10 mouse cellular contexts compared by ENCODE assay signal in the genomic region with DNA sequence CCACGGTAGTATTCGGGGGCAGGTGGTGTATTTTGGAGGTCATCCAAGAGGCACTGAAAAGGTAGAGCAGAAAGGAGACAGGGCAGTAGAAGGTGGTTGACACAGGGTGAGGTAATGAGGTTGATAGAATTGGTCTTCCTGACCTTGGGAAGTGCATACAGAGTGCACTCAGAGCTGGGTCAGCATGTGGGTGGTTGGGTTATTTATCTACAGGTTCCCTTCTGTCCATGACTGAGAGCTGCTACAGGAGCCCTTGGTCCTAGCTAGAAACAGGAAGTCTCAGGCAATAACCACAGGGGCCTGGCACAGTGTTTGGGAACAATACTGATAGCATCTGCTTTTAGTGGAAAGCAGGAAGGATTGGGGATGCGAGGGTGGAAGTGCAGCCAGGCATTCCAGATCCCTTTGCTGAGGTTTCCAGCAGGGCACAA. TPM values are rescaled to one million over a fixed set of nuclear protein-coding genes. Genes with fewer than 3 reads are reported as not detected.
DNase-seq lines count a peak whose midpoint lies in the region; ATAC-seq and TF ChIP-seq lines count a peak whose summit lies in the region.
"Had no signal": no experiment of that assay in that cellular context is flagged by ENCODE, and none has a peak within 500 bp of the region (broad histone marks: within the 10 kb centered on the region; RNA-seq: fewer than 3 reads in every experiment).

No protein-coding gene starts in this region.

- no peak for TF ChIP-seq EP300 in heart, adult 2 months (IDR thresholded peaks at IDR 0.05; ENCODE audit: insufficient read depth, low read depth, low read length)

- no peaks in the 10 kb centered on the region for H3K9me3 ChIP-seq in heart, embryonic 14.5 days (ENCODE audit: control insufficient read depth, low read length)
- H3K9me3 ChIP-seq: limb, embryonic 15.5 days had no signal

- intact Hi-C loops in heart, adult 2 months (cut with DNase I) = no loop called here

- no peaks in the 10 kb centered on the region for H3K27me3 ChIP-seq in heart, embryonic 14.5 days (ENCODE audit: control insufficient read depth, insufficient read depth, low read length)
- H3K27me3 ChIP-seq in heart, adult 2 months (ENCODE audit: control insufficient read depth, insufficient read depth, low read length) = no peaks in the 10 kb centered on the region
- no peaks in the 10 kb centered on the region for H3K27me3 ChIP-seq in kidney, adult 2 months (replicated peaks; ENCODE audit: control insufficient read depth, insufficient read depth, low read length)
- H3K27me3 ChIP-seq: limb, embryonic 15.5 days had no signal

- peak overlapping the region; percentile 62 to 64 for H3K27ac ChIP-seq in heart, embryonic 14.5 days (replicated peaks in 1 of 2; ENCODE audit: control insufficient read depth in 1 of 2, insufficient read depth in 1 of 2, low read depth in 2 of 2, low read length in 2 of 2)
- H3K27ac ChIP-seq in heart, adult 2 months = no peak overlapping the region
- H3K27ac ChIP-seq in kidney, adult 2 months (ENCODE audit: insufficient read depth, low read depth, low read length) = no peak overlapping the region
- H3K27ac ChIP-seq: limb, embryonic 15.5 days had no signal

- no peak overlapping the region for H3K4me3 ChIP-seq in heart, embryonic 14.5 days (ENCODE audit: control insufficient read depth in 1 of 2, insufficient read depth in 1 of 2, low read depth in 1 of 2, low read length in 2 of 2)
- H3K4me3 ChIP-seq in heart, adult 2 months = no peak overlapping the region
- H3K4me3 ChIP-seq in kidney, adult 2 months (ENCODE audit: insufficient read depth, low read depth, low read length) = no peak overlapping the region
- H3K4me3 ChIP-seq: limb, embryonic 15.5 days had no signal

- H3K79me2 ChIP-seq in heart, adult 2 months (replicated peaks; ENCODE audit: control insufficient read depth, insufficient read depth, low read length) = no peaks in the 10 kb centered on the region

- H3K36me3 ChIP-seq in heart, embryonic 14.5 days (ENCODE audit: control insufficient read depth, insufficient read depth, low read length) = no peaks in the 10 kb centered on the region
- no peaks in the 10 kb centered on the region for H3K36me3 ChIP-seq in heart, adult 2 months (ENCODE audit: control insufficient read depth, insufficient read depth, low read length)
- H3K36me3 ChIP-seq in kidney, adult 2 months (ENCODE audit: control insufficient read depth, insufficient read depth, low read length) = no peaks in the 10 kb centered on the region
- H3K36me3 ChIP-seq: limb, embryonic 15.5 days had no signal

- WGBS in heart, embryonic 14.5 days = 24% methylated on average over 3 of the region's 3 CpGs
- WGBS in heart, adult 2 months = 21% methylated on average over 3 of the region's 3 CpGs
- 24% methylated on average over 3 of the region's 3 CpGs for WGBS in kidney, adult 2 months

- H3K4me1 ChIP-seq in heart, embryonic 14.5 days (ENCODE audit: control insufficient read depth in 2 of 2, insufficient read depth in 2 of 2, low read length in 2 of 2) = peaks cover 6 to 7% of the 10 kb centered on the region in 2 experiments
- H3K4me1 ChIP-seq in heart, adult 2 months (ENCODE audit: control insufficient read depth, insufficient read depth, low read length) = no peaks in the 10 kb centered on the region
- H3K4me1 ChIP-seq in kidney, adult 2 months (ENCODE audit: control insufficient read depth, insufficient read depth, low read length) = no peaks in the 10 kb centered on the region
- H3K4me1 ChIP-seq: limb, embryonic 15.5 days had no signal

- no peak overlapping the region for H3K9ac ChIP-seq in heart, embryonic 14.5 days (ENCODE audit: low read length)
- H3K9ac ChIP-seq in heart, adult 2 months (ENCODE audit: low read depth, low read length) = no peak overlapping the region
- H3K9ac ChIP-seq: limb, embryonic 15.5 days had no signal

- no peak for TF ChIP-seq CTCF in heart, adult 2 months (IDR thresholded peaks at IDR 0.05)
- TF ChIP-seq CTCF in kidney, adult 2 months (conservative IDR thresholded peaks at IDR 0.05; ENCODE audit: insufficient read depth, insufficient read length, low read depth, low read length) = no peak

- H3K4me2 ChIP-seq in heart, embryonic 14.5 days (ENCODE audit: low read length) = no peak overlapping the region
- H3K4me2 ChIP-seq: limb, embryonic 15.5 days had no signal

- no peak for TF ChIP-seq POLR2A in heart, adult 2 months (IDR thresholded peaks at IDR 0.05; ENCODE audit: insufficient read depth, low read depth, low read length)
- TF ChIP-seq POLR2A in kidney, adult 2 months (IDR thresholded peaks at IDR 0.05; ENCODE audit: low read depth, low read length) = no peak

- no peak for DNase-seq in heart, adult 2 months
- peak; percentile 22 for DNase-seq in ovary, postnatal 36 days (ENCODE audit: low spot score)
- DNase-seq in ovary, postnatal 14 days (ENCODE audit: low spot score) = no peak
- DNase-seq in kidney, adult 2 months = peak; percentile 21
- peak; percentile 2 for DNase-seq in telencephalon, adult 2 months (ENCODE audit: low read depth, low spot score)
- DNase-seq in right cerebral cortex, postnatal 25 days = no peak

- ATAC-seq in heart, embryonic 14.5 days (ENCODE audit: insufficient number of reproducible peaks, insufficient read depth, low FRiP score, low read depth) = no peak
- ATAC-seq in frontal cortex, adult (ENCODE audit: low TSS enrichment) = no peak

RNA-seq across cellular contexts. Expression of a gene that starts 2.9 kb away (rescaled TPM):
- polyA plus RNA-seq in heart, embryonic 14.5 days (2014; fragmentation: Nextera tagmentation; extraction: Ambion mirVana) = not detected in 2 replicates
- not detected for total RNA-seq in heart, adult 2 months (2021)
- not detected in 2 replicates for polyA plus RNA-seq in heart, adult 2 months (2012; rRNA removed)
- polyA plus RNA-seq in kidney, adult 2 months (2012; rRNA removed) = 0.11 TPM in 1 of 2 replicates, not detected in the other
- total RNA-seq: gastrocnemius, adult 8-10 months had no signal
- polyA plus RNA-seq: limb, embryonic 15.5 days had no signal

RNA-seq across cellular contexts. Expression of a gene that starts 12.3 kb away (rescaled TPM):
- polyA plus RNA-seq in heart, embryonic 14.5 days (2014; fragmentation: Nextera tagmentation; extraction: Ambion mirVana) = not detected in 2 replicates
- total RNA-seq in heart, adult 2 months (2021) = under 1 TPM in 1 of 2 experiments, not detected in 1; 0.50 TPM
- polyA plus RNA-seq in heart, adult 2 months (2012; rRNA removed) = 0.67 TPM in 1 of 2 replicates, not detected in the other
- 0.17 TPM in 1 of 2 replicates, not detected in the other for polyA plus RNA-seq in kidney, adult 2 months (2012; rRNA removed)
- total RNA-seq: gastrocnemius, adult 8-10 months had no signal
- polyA plus RNA-seq: limb, embryonic 15.5 days had no signal

RNA-seq across cellular contexts. Expression of a gene that starts 18.4 kb away (rescaled TPM):
- not detected in 2 replicates for polyA plus RNA-seq in heart, embryonic 14.5 days (2014; fragmentation: Nextera tagmentation; extraction: Ambion mirVana)
- not detected for total RNA-seq in heart, adult 2 months (2021)
- polyA plus RNA-seq in heart, adult 2 months (2012; rRNA removed) = not detected in 2 replicates
- not detected in 2 replicates for polyA plus RNA-seq in kidney, adult 2 months (2012; rRNA removed)
- total RNA-seq: gastrocnemius, adult 8-10 months had no signal
- polyA plus RNA-seq: limb, embryonic 15.5 days had no signal

RNA-seq across cellular contexts. Expression of a gene that starts 19.7 kb away (rescaled TPM):
- not detected in 2 replicates for polyA plus RNA-seq in heart, embryonic 14.5 days (2014; fragmentation: Nextera tagmentation; extraction: Ambion mirVana)
- total RNA-seq in heart, adult 2 months (2021) = not detected
- polyA plus RNA-seq in heart, adult 2 months (2012; rRNA removed) = not detected in 2 replicates
- polyA plus RNA-seq in kidney, adult 2 months (2012; rRNA removed) = not detected in 2 replicates
- total RNA-seq: gastrocnemius, adult 8-10 months had no signal

RNA-seq across cellular contexts. Expression of a gene that starts 30.2 kb away (rescaled TPM):
- not detected in 2 replicates for polyA plus RNA-seq in heart, embryonic 14.5 days (2014; fragmentation: Nextera tagmentation; extraction: Ambion mirVana)
- not detected for total RNA-seq in heart, adult 2 months (2021)
- polyA plus RNA-seq in heart, adult 2 months (2012; rRNA removed) = not detected in 2 replicates
- polyA plus RNA-seq in kidney, adult 2 months (2012; rRNA removed) = not detected in 2 replicates
- total RNA-seq: gastrocnemius, adult 8-10 months had no signal
- polyA plus RNA-seq: limb, embryonic 15.5 days had no signal

Comparison
In these comparisons a context has a peak if more than half of its experiments do, and no peak if none do; other contexts are left out.
1. H3K27ac ChIP-seq: peak in heart, embryonic 14.5 days (2 of 2); none in heart, adult 2 months (single experiment) and kidney, adult 2 months (single experiment).
2. DNase-seq: peak in ovary, postnatal 36 days (single experiment), kidney, adult 2 months (single experiment) and telencephalon, adult 2 months (single experiment); none in heart, adult 2 months (0 of 2), ovary, postnatal 14 days (single experiment) and right cerebral cortex, postnatal 25 days (single experiment).